Mouse (Mus musculus) A20 (cell line): ENCODE results near the gene Man1c1.

ENCODE experiments used
- DNase-seq: peaks from one replicate; pipeline ENCODE4 v3.0.0-alpha.2; 2011; ENCODE audit warnings: low read depth, low spot score

Man1c1 gene

GRCm38 (mm10) chr4:134674970-134675369, 29.1 kb downstream of the Man1c1 start:
- no peak for DNase-seq

GRCm38 (mm10) chr4:134673882-134674463, 30.1 kb downstream of the Man1c1 start:
- no peak for DNase-seq

- no peak for DNase-seq
These were observed 30.9 kb downstream of the Man1c1 start for GRCm38 (mm10) chr4:134673151-134673550.

- no peak for DNase-seq
These were observed 31.8 kb downstream of the Man1c1 start for GRCm38 (mm10) chr4:134672326-134672725.

- no peak for DNase-seq
These were observed 32.4 kb downstream of the Man1c1 start for GRCm38 (mm10) chr4:134671660-134672173.

GRCm38 (mm10) chr4:134669742-134670354, 34.2 kb downstream of the Man1c1 start:
- DNase-seq = no peak

- DNase-seq = no peak
These were observed 35.6 kb downstream of the Man1c1 start for GRCm38 (mm10) chr4:134668355-134669028.

GRCm38 (mm10) chr4:134666391-134666790, 37.7 kb downstream of the Man1c1 start:
- DNase-seq = no peak

- DNase-seq = no peak
These were observed 41.0 kb downstream of the Man1c1 start for GRCm38 (mm10) chr4:134663052-134663451.

GRCm38 (mm10) chr4:134660630-134661183, 43.4 kb downstream of the Man1c1 start:
- no peak for DNase-seq

GRCm38 (mm10) chr4:134659354-134660301, 44.5 kb downstream of the Man1c1 start:
- DNase-seq = no peak

GRCm38 (mm10) chr4:134657473-134657872, 46.6 kb downstream of the Man1c1 start:
- no peak for DNase-seq

GRCm38 (mm10) chr4:134654391-134654790, 49.7 kb downstream of the Man1c1 start:
- no peak for DNase-seq

- DNase-seq = no peak
These were observed 51.4 kb downstream of the Man1c1 start for GRCm38 (mm10) chr4:134652720-134653119.

- peak; percentile 64 for DNase-seq
These were observed 51.9 kb downstream of the Man1c1 start for GRCm38 (mm10) chr4:134652151-134652550.

- no peak for DNase-seq
These were observed 52.7 kb downstream of the Man1c1 start for GRCm38 (mm10) chr4:134651358-134651757.

GRCm38 (mm10) chr4:134645042-134645948, 58.8 kb downstream of the Man1c1 start:
- no peak for DNase-seq

- DNase-seq = no peak
These were observed 59.7 kb downstream of the Man1c1 start for GRCm38 (mm10) chr4:134644410-134644809.

GRCm38 (mm10) chr4:134641711-134642516, 62.2 kb downstream of the Man1c1 start:
- DNase-seq = no peak
